Mouse (Mus musculus): ENCODE results near the gene Trim11.
"Not testable (repeated sequence)": the region's sequence is repeated elsewhere in the genome, so short reads cannot be mapped to it uniquely, and the experiment has no call there.

Gene Trim11

DNA sequence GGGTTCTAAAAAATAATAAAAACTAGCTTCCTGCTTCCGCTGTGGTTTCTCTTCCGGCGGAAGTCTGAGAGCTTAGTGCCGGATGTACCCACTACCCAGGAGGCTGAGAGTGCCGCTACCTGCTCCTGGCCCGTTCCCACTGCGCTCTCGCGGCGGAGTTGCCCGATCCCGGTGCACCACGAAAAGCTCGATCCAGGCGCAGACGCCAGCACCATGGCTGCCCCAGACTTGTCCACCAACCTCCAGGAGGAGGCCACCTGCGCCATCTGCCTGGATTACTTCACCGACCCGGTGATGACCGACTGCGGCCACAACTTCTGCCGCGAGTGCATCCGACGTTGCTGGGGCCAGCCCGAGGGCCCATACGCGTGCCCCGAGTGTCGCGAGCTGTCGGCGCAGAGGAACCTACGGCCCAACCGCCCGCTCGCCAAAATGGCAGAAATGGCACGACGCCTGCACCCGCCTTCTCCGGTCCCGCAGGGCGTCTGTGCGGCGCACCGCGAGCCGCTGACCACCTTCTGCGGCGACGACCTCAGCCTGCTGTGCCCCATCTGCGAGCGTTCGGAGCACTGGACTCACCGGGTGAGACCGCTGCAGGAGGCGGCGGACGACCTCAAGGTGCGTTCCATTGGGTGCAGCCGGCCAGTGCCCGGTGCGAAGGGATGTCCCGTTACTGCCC is at the start of gene Trim11:
TSS of gene Trim11 (plus strand) at position 67 of the 679 bp plus-strand sequence.
- peak; percentile 89 for DNase-seq (ENCODE audit: low read depth)

DNA sequence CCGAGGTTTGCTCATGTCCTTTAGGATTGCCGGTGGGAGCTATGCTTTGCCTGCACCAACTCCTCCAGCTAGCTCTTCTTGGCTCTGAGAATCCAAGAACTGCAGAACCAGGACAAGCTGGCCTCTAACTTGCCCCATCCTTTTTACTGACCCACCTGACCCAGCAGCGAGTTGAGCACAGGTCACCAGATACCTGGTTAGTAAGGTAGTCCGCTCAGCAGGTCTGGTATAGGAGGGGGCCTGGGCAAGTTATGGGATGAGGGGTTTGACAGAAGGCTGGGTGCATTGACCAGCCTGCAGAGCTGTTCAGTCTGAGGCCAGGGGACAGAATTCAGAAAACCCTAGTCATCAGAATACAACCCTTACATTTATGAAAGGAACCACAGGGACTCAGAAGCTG is 48.8 kb upstream of the Trim11 start:
- DNase-seq (ENCODE audit: low read depth), result no peak

DNA sequence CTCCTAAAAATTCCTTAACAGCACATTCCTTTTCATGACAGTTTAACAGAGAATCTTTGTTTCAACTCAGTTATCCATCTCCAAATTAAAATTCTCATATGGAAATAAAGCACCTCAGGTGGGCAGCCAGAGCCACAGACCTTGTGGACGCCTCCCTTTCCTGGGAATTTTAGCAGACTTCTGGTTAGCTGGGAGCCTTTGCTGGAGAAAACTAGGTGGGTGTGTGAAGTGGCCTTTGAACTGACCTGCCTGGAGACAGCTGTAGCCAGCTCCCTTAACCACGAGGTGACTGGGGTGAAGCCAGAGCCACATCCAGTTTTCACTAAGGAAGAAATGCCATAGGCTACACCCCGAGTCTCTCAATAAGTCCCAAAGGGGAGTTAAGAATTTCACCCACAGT is 48.3 kb upstream of the Trim11 start:
- no peak for DNase-seq (ENCODE audit: low read depth)

DNA sequence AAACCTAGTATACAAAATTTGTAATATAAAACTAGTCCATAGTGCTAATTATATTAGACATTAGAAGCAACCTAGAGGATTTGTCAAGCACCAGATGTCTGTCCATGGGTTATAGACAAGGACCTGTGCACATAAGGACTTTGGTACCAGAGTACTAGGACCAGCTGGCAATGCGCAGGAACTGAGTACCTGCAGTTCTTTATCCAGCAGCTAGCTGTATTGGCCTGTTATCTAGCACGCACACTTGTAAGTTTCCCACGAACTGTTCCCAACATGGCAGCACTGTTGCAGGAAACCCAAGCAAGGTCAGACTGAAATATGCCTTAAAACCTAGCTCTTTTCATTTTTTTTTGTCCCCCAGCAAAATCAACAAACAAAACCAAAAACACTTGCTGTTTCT is 47.6 kb upstream of the Trim11 start:
- no peak for DNase-seq (ENCODE audit: low read depth)

DNA sequence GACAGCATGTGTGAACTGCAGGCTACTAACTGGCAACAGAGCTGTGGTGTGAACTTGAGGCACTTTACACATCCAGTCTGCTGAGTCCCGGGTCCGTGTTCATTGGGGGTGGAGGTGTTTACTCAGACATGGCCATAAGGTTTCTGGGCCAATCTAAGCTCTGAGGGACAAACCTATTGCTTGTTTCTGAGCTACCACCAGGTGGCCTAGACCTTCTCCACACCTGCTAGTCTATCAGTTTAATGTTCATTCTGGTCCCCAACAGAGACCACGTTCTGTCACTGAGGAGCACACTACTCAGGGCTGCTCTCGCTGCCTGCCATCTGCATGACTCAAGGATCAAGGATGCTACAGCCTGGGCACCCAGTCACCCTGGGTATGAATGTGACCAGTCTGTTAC is 46.3 kb upstream of the Trim11 start:
- peak; percentile 47 for DNase-seq (ENCODE audit: low read depth)

DNA sequence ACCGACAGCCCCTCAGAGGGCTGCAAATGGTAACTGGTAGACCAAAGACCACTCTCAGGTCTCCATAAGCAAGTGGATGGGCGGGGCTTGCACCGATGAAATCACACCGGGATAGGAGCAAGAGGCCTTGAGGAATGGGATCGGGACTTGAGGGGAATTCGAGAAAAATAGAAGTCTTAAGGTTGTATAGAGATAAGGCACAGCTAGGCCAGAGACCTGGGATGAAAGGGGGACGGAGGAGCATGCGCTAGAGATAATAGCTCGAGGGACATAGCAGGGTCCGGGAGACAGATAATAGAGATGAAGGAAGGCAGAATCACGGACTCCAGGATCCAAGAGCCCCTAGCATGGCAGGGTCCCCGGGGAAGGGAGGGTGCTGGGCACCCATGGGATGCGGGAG is 40.0 kb upstream of the Trim11 start:
- DNase-seq (ENCODE audit: low read depth), result no peak

DNA sequence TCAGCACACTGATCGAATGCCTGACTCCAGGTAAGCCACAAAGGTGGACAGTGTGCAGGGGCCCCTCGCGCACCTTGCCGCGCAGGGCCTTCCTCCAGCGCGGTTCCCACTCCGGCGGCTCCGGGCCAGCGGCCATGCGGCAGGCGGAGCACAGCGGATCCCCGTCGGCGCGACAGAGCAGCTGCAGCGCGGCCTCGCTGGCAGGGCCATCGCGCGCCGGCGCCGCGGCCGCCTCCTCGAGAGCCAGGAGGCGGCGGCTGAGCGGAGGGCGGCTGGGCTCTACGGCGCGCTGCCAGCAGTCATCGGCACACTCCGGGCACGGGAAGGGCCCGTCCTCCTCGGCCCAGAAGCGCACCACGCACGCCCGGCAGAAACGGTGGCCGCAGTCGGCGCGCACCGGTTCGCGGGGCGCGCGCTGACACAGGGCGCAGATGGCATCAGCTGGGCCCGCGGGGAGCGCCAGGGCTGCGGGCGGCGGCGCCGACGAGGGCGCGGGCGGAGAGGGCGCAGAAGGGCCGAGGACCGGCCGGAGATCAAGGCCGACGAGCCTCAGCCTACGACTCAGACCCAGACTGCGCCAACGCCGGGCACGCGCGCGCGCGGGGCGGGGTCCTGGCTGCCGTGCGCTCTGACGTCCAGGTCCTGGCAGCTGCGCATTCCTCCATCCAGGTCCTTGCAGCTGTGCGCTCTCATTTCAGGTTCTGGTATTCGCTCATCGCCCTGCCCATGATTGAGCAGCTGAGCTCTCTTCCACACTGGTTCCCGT is 39.4 kb upstream of the Trim11 start, which contains the start of gene Rnf187:
TSS of gene Rnf187 (minus strand) at position 595 of the 766 bp plus-strand sequence.
- DNase-seq (ENCODE audit: low read depth), result peak; percentile 92

DNA sequence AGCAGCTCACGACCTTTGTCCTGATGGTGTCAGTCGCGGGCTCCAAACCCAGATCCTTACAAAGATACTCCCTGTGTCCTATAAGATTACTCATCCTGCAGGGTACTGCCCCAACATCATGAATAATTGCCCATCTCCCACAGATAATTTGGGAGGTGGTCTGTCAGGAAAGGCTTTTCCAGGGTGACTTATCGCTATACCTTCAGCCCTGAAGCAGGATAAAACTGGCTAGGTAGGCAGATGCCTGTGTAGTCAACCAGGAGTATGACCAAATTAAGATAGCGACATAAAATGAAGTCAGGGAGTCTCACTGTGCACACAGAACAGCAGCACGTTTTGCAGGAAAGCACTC is 38.8 kb upstream of the Trim11 start:
- DNase-seq (ENCODE audit: low read depth), result no peak

DNA sequence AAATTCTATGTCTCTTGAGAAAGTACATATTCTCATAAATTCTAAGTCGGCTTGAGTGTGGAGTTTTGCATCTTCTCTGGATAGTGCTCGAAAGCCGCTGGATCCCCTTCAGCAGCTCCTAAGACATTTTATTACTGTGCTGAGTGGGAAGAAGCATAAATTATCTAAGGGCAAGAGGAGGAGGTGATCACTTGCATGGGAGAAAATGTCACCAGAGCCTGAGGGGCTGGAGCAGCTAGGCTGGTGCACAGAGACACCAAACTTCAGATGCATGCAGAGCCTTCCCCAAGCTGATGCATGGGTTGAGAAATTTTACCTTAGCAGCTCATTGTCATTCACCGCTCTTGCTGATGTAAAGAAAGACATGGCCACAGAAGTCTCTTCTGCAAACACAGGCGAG is 33.8 kb upstream of the Trim11 start:
- no peak for DNase-seq (ENCODE audit: low read depth)

DNA sequence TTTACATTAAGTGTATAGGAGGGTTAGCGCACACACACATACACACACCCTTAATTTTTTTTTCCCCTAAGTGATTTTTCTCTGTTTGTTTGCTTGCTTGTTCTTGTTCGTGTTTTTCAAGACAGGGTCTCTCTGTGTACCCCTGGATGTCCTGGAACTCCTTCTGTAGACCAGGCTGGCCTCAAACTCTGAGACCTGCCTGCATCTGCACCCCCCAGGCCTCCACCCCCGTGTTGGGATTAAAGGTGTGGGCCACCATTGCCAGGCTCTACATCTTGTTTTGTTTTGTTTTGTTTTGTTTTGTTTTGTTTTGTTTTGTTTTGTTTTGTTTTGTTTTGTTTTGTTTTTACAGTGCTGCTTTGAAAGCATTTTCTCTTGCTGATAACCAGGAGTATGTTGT is 30.6 kb upstream of the Trim11 start:
- DNase-seq (ENCODE audit: low read depth), result no peak

DNA sequence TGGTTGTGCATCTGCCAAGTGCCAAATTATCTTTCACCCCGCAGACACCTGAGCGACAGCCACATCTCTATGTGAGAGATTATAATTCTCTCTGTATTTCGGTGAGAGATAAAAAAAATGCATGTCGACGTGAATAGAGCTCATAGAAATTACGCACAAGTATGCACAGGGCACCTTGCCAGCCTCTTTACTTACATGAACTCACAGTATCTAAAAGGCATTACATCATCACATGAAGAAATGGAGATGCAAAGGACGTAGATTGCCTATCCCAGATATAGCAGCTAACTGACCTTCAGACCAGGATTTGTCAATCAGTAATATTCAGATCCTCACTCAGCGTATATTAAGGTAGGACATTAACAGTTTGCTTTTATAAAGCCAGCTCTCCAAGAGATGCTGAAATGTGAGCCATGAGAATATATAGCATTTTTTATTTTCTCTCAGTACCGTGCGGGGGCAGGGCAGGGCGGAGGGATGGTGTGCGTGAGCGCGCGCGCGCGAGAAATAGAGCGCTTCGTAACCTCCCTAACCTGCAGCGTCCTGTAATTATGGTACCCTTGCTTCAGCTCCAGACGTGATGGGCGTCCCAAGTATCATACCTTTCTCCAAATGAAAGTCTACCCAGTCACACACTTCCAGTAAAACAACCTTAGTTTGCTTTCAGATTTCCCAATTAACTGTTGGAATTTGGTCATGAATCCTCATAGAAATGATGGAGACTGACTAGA is 29.9 kb upstream of the Trim11 start:
- no peak for DNase-seq (ENCODE audit: low read depth)

DNA sequence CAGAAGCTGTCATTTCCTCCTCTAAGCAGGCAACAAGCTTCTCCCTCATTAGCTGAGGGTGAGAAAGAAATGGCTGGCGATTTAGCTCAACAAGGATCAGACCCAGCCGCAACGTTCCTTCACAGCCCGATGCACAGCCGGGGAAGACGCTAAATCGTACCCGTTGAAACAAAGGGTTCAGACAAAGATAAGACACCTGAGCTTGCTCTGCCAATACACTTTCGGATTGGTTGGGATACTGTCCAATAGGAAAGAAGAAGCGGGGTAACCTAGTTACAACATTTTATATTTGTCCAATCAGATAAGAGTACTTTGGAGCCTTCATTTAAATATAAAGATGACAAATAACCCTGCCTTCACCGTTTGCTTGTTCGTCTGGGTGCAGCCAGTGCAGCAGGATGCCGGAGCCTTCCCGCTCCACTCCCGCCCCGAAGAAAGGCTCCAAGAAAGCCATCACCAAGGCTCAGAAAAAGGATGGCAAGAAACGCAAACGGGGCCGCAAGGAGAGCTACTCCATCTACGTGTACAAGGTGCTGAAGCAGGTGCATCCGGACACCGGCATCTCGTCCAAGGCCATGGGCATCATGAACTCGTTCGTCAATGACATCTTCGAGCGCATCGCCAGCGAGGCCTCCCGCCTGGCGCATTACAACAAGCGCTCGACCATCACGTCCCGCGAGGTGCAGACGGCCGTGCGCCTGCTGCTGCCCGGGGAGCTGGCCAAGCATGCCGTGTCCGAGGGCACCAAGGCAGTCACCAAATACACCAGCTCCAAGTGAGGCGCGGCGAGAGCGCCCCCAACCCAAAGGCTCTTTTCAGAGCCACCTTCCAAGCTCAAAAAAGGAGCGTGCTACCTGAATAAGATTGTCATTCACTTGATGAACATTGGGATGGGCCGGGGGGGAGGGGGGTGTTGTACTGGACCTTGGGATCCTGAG is 29.1 kb upstream of the Trim11 start, which contains the start of gene Hist3h2ba:
TSS of gene Hist3h2ba (plus strand) at position 379 of the 938 bp plus-strand sequence.
- peak; percentile 91 for DNase-seq (ENCODE audit: low read depth)

DNA sequence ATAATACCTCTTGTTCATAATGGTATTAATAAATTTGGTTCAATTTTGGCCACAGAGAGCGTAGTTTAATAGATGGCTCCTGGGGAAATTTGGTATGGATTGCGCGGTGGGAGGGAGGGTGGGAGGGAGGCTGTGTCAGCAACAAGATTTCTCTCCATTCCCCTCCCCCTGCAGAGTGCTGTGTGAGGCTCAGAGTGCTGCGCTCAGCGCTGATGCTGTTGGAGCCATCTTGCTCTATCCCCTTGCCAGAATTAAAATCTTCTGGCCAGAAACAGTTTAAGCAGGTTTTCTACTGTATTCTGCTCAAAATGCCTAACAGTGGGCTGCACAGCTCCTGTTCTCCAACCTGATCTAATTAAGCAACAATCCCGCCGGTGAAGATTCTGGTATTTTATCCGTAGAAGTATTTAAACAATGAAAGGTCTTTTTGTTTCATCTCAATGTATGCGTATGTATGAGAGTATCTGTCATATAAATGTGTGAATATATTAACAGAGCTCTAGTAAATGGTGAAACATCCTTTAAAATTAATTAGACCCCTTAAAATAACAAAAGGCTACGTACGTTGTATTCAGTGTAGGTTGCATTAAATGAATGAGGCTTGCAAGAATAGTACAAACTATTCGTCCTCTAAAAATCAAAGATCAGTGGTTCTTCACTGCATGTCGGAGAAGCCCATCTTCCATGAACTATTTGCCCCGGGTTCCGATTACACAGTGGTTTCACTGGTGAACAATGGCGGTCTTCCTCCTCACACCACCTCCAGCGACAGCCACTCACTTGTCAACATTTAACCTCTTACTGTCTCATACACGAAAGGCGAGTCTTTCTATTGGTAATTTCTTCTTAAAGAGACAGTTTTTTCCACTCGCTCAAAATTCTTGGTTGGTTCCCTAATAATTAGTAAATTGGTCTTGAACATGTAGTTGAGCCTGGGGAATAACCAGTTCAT is 28.1 kb upstream of the Trim11 start:
- DNase-seq (ENCODE audit: low read depth), result no peak

DNA sequence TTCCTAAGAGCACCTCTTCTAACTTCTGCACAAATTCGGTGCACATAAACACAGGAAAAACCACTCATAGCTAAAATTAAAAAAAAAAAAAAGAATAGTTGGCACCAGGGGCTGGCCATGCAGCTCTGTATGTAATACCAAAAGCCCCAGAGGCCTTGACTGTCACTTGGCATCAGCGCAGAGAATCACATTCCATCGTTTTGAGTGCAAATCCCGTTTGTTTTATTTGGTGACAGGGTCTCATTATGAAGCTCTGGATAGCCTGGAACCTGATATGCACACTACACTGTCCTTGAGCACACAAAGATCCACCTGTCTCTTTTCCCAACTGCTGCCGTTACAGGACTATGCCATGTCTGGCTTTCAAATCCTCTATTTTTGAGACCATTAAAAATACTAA is 26.7 kb upstream of the Trim11 start:
- DNase-seq (ENCODE audit: low read depth), result no peak

DNA sequence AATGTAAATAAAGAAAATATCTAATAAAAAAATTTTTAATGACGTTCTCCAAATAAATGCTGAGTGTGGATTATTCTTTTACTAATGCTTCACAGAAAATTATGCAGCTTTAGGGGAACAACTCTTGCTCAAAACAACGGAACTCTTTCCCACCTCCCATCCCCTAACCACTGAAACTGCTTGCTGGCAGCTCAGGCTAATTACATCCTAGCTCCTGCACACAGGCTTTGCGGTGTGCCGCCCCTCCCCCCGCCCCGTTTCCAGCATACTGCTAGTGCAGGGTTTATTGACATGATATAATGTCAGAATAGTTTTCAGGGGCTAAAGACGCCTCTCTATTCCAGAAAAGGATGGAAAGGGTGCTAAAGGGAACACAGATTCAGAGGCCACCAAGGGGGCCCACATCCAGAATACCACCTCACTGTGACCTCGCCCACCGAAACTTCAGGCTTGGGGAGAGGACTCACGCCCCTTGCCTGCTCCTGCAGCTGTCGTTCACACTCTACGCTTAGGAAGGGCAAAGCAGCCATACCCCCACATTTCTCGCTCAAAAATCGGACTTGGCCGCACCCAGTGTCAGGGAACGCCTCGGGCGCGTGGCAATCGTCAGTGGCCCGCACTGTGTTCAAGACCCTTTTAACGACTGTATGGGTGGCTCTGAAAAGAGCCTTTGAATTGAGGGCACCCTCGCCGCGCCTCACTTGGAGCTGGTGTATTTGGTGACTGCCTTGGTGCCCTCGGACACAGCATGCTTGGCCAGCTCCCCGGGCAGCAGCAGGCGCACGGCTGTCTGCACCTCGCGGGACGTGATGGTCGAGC is 24.3 kb upstream of the Trim11 start:
- DNase-seq (ENCODE audit: low read depth), result peak; percentile 82

DNA sequence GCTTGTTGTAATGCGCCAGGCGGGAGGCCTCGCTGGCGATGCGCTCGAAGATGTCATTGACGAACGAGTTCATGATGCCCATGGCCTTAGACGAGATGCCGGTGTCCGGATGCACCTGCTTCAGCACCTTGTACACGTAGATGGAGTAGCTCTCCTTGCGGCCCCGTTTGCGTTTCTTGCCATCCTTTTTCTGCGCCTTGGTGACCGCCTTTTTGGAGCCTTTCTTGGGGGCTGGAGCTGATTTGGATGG is 23.8 kb upstream of the Trim11 start:
- DNase-seq (ENCODE audit: low read depth), result not testable (repeated sequence)

DNA sequence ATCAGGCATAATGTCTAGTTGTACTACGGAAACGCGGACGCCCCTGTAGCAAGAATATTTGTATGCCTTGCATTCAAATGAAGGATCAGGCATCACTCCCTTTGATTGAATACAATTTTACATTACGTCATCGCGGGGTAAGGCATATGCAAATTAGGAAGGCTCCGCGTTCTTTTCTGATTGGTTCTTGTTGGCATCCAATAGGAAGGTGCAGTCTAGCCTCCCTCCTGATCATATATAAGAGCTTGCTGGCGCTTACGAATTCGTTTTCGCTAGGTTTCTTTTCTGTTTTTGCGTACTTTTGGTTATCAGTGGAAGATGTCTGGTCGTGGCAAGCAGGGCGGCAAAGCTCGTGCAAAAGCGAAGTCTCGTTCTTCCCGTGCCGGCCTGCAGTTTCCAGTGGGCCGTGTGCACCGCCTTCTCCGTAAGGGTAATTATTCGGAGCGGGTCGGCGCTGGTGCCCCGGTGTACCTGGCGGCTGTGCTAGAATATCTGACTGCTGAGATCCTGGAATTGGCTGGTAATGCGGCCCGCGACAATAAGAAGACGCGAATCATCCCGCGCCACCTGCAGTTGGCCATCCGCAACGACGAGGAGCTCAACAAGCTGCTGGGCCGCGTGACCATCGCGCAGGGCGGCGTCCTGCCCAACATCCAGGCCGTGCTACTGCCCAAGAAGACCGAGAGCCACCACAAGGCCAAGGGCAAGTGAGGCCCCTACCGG is 23.3 kb upstream of the Trim11 start, which contains the start of the genes Hist3h2a and Trim17:
TSS of gene Hist3h2a (plus strand) at position 266 of the 723 bp plus-strand sequence.
TSS of gene Trim17 (plus strand) at position 266 of the 723 bp plus-strand sequence.
- peak; percentile 98 for DNase-seq (ENCODE audit: low read depth)

DNA sequence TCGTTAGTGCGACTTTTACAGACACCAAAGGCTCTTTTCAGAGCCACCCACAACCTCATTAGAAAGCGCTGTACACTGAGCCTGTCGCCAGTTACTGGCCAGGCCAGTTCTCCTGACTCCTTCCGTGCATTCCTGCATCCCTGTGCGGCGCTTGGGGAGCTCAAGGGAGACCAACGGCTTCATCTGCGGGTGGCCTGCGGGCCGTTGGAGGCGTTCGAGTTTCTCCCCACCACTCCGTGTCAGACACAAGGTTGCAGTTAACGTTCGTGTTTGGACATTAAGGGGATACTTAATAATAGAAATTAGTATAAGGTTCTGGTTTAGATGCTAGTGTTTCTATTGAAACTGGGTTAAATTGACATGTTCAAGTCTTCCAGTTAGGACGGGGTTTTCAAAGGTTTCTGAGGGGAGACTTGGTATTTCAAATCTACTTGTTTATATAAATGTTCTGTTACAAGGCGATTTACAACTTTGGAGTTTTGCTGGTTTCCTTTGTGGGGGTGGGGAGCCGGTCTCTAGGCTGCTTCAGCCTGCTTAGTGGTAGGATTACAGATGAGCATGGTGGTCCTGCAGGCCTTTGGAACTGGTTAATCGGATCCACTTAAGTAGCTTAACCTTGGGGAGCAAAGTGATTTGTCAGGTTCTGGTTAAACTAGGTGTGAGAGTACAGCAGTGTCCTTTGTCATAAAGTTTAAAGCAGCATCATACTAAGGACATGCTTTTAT is 22.6 kb upstream of the Trim11 start:
- peak; percentile 54 for DNase-seq (ENCODE audit: low read depth)
